Comparison of ENCODE assay signal across 16 mouse cellular contexts in genomic region chr16:53903795-53904194, GRCm38 (mm10).
"Had no signal": no experiment of that assay in that cellular context is flagged by ENCODE, and none has a peak within 500 bp of the region (broad histone marks: within the 10 kb centered on the region; RNA-seq: fewer than 3 reads in every experiment).

No protein-coding gene starts in this region.

- ATAC-seq: intestine, embryonic 16.5 days; midbrain, embryonic 16.5 days had no signal

- H3K9ac ChIP-seq: kidney, embryonic 15.5 days; limb, embryonic 15.5 days; lung, embryonic 14.5 days; midbrain, embryonic 12.5 days; neural tube, embryonic 13.5 days; stomach, embryonic 15.5 days had no signal

- H3K9me3 ChIP-seq: kidney, embryonic 15.5 days; limb, embryonic 15.5 days; midbrain, embryonic 12.5 days; neural tube, embryonic 13.5 days; stomach, embryonic 15.5 days had no signal

- H3K27ac ChIP-seq: kidney, embryonic 15.5 days; left cerebral cortex, adult 2 months; limb, embryonic 15.5 days; macrophage; midbrain, embryonic 12.5 days; neural tube, embryonic 13.5 days; stomach, embryonic 15.5 days had no signal

- H3K4me2 ChIP-seq: kidney, embryonic 15.5 days; limb, embryonic 15.5 days; lung, embryonic 14.5 days; midbrain, embryonic 12.5 days; neural tube, embryonic 13.5 days; stomach, embryonic 15.5 days had no signal

- H3K27me3 ChIP-seq: kidney, embryonic 15.5 days; limb, embryonic 15.5 days; midbrain, embryonic 12.5 days; neural tube, embryonic 13.5 days; stomach, embryonic 15.5 days had no signal

- H3K4me3 ChIP-seq: kidney, embryonic 15.5 days; left cerebral cortex, adult 2 months; limb, embryonic 15.5 days; midbrain, embryonic 12.5 days; neural tube, embryonic 13.5 days; stomach, embryonic 15.5 days had no signal

- H3K4me1 ChIP-seq: kidney, embryonic 15.5 days; limb, embryonic 15.5 days; midbrain, embryonic 12.5 days; neural tube, embryonic 13.5 days; stomach, embryonic 15.5 days had no signal

- DNase-seq: kidney, adult 2 months; kidney, postnatal 25 days; lung, embryonic 14.5 days; lung, postnatal 10 days; right cerebral cortex, postnatal 14 days; thymus, adult 2 months; thymus, postnatal 25 days had no signal

- H3K36me3 ChIP-seq: kidney, embryonic 15.5 days; limb, embryonic 15.5 days; midbrain, embryonic 12.5 days; neural tube, embryonic 13.5 days; stomach, embryonic 15.5 days had no signal
